Mouse (Mus musculus) liver, embryonic 13.5 days (tissue): ENCODE measurements at regions not wholly inside any gene's neighbourhood (a gene's known extent, or its start where the extent isn't known, plus 50 kb on each side); places are given as distances from the start of the nearest gene placed in this dataset.

Experiments used
- ATAC-seq: fragments of 200-750 bp; cut with Nextera tagmentation; 2 replicates; pipeline ENCODE4 v1.8.0; 2017; ENCODE audit warnings: low read depth, mild to moderate bottlenecking, moderate number of reproducible peaks, moderate library complexity
- DNase-seq: peaks from one replicate; pipeline ENCODE4 v3.0.0; 2022
- H3K27ac ChIP-seq: fragments of 300-500 bp; sonication (generic); 2 replicates; pipeline ENCODE4 v1.5.1; 2015; ENCODE audit warnings: moderate library complexity, mild to moderate bottlenecking, inconsistent platforms
- H3K27me3 ChIP-seq: fragments of 300-500 bp; sonication (generic); 2 replicates; pipeline ENCODE4 v1.6.1; 2015; ENCODE audit warnings: mild to moderate bottlenecking, inconsistent platforms
- H3K36me3 ChIP-seq: fragments of 300-500 bp; sonication (generic); 2 replicates; pipeline ENCODE4 v1.6.1; 2015; ENCODE audit warnings: mild to moderate bottlenecking, inconsistent platforms
- H3K4me1 ChIP-seq: fragments of 300-500 bp; sonication (generic); replicated peaks from 2 replicates; pipeline ENCODE4 v1.6.1; 2015; ENCODE audit warnings: inconsistent platforms
- H3K4me2 ChIP-seq: fragments of 300-500 bp; sonication (generic); 2 replicates; pipeline ENCODE4 v1.6.1; 2015; ENCODE audit warnings: inconsistent platforms, mild to moderate bottlenecking, moderate library complexity
- H3K4me3 ChIP-seq: fragments of 300-500 bp; sonication (generic); replicated peaks from 2 replicates; pipeline ENCODE4 v1.5.1; 2015; ENCODE audit warnings: mild to moderate bottlenecking, inconsistent platforms
- H3K9ac ChIP-seq: fragments of 300-500 bp; sonication (generic); 2 replicates; pipeline ENCODE4 v1.6.1; 2015; ENCODE audit warnings: mild to moderate bottlenecking, inconsistent platforms
- H3K9me3 ChIP-seq: fragments of 300-500 bp; sonication (generic); replicated peaks from 2 replicates; pipeline ENCODE4 v1.6.1; 2016; ENCODE audit warnings: inconsistent platforms
- WGBS: fragments of 180-500 bp; shearing (Covaris S2); methylation state at CpG from one replicate; pipeline ENCODE4 v1.1.7; 2015; ENCODE audit not compliant: insufficient replicate concordance; 5-methylcytosine and 5-hydroxymethylcytosine counted together

DNA sequence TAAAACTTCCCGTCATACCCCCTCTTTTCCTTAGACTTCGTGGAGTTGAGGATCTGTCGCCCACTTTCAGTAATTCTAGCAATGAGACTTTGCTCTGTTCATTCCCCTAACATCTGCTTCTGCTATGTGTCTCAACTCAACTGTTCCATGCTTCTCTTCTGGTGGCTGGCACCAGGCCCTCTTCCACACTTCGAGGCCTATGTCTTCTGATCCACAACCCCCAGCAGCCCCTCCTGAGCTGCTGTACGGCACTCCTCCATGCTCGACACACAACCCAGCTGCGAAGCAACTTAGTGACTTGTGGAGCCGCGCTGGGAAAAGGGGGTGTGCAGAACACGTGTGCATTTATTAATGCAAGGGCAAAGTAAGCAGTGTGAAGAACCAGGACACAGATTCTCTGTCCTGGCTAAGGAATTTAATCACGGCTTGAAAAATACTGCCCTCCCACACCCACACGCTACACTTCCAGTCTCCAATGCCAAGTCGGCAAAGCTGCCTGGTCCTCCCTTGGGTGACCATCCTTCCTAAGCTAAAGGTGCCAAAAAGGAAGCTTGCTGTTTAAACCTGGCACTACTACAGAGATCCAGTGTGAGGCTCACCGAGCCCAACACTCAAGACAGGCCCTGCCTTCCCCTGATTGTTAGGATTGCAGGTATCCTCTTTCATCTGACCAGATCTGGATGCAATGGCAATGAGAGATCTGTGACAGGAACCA, 220.8 kb upstream of the Cdh5 start:
- Histone ChIP-seq H3K9ac (no peak overlapping the region), H3K4me3 (no peak overlapping the region), H3K4me2 (no peak overlapping the region), H3K4me1 (no peaks in the 10 kb centered on the region), H3K36me3 (no peaks in the 10 kb centered on the region), H3K27ac (no peak overlapping the region), H3K9me3 (no peaks in the 10 kb centered on the region), H3K27me3 (no peaks in the 10 kb centered on the region)
- DNase-seq (no peak), ATAC-seq (no peak)
- WGBS, result 71% methylated on average over 14 of the region's 14 CpGs

DNA sequence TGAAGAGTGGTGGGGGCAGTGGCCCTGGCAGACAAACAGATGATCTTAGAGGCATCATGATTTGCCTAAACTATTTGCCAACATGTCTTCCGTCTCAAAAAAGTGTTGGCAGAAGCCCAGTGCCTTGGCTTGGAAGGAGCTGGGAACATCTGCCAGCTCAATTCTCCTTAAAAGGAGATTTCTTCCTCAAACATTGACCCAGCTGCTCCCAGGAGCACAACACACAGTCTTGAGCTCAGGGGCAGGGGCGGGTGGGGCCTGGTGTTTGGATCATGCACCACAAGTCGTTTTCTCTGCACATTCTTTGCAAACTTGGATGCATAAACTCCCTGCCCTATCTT, 220.3 kb upstream of the Cdh5 start:
- Histone ChIP-seq H3K4me1 (no peaks in the 10 kb centered on the region), H3K36me3 (no peaks in the 10 kb centered on the region), H3K4me3 (no peak overlapping the region), H3K4me2 (no peak overlapping the region), H3K27me3 (no peaks in the 10 kb centered on the region), H3K27ac (no peak overlapping the region), H3K9ac (no peak overlapping the region), H3K9me3 (no peaks in the 10 kb centered on the region)
- WGBS, result 56% methylated on average over 3 of the region's 3 CpGs
- DNase-seq (no peak), ATAC-seq (no peak)

DNA sequence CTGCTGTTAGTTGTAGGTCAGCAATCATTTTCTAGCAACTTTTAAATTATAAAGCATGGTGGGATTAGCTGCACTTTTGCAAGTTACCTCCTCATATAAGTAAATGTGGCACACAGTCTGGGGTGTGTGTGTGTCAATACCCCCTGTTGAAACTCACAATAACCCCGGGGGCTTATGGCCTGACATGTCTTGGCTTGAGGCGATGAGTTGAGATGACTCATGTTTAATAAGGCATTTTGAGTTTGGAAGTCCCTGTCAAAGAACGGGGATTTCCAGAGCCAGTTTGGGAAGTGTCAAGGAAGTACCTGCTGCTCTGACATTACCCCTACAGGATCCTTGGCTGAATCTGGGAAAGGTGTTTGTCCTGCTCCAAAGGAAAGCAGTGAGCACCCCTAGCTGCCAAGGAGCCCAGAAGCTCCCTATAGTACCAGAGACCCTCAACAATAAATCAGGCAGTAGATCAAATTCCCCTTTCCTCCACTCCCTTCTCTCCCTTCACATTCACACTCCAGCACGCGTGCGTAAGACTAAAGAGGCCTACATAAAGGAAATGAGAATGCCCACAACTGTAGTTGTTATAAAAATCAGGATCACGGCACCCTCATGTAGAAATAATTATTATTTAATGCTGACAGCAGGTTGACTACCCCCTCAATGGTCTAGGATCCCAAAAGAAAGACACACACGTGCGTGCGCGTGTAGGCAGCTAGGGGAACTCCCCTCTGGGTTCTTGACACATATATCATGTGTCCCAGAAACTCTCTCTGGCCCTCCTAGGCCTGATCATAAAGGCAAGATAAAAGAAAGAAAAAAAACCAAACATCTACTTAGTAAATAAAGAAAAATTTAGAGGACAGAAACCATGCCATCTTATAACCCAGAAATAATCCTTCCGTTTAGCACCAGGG, 216.3 kb upstream of the Cdh5 start:
- Histone ChIP-seq H3K27me3 (no peaks in the 10 kb centered on the region), H3K9me3 (no peaks in the 10 kb centered on the region), H3K27ac (no peak overlapping the region), H3K36me3 (no peaks in the 10 kb centered on the region), H3K4me3 (no peak overlapping the region), H3K9ac (no peak overlapping the region), H3K4me2 (no peak overlapping the region), H3K4me1 (no peaks in the 10 kb centered on the region)
- DNase-seq (no peak), ATAC-seq (no peak)
- WGBS, result 76% methylated on average over 12 of the region's 12 CpGs

DNA sequence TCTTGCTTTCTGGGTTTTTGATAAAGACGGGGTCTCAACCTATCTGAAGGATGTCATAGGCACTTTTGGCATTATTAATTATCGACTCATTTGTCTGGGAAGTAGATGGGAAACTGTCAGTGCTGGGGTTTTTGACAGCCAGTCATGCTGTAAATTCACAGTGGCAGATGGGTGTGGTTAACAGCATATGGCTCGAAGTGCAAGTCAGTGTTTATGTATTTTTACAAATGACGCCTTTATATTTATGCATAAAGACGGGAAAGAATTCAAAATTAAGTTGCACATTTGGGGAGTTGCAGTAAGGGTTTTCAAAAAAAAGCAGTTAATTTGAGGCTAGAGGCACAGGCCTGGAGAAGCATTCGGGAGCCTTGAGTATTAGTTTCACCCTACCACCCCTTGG, 206.8 kb upstream of the Cdh5 start:
- Histone ChIP-seq H3K27me3 (no peaks in the 10 kb centered on the region), H3K27ac (no peak overlapping the region), H3K4me3 (no peak overlapping the region), H3K4me1 (no peaks in the 10 kb centered on the region), H3K36me3 (no peaks in the 10 kb centered on the region), H3K4me2 (no peak overlapping the region), H3K9ac (no peak overlapping the region), H3K9me3 (no peaks in the 10 kb centered on the region)
- DNase-seq, result no peak
- WGBS, result 68% methylated on average over 6 of the region's 6 CpGs
- no peak for ATAC-seq

DNA sequence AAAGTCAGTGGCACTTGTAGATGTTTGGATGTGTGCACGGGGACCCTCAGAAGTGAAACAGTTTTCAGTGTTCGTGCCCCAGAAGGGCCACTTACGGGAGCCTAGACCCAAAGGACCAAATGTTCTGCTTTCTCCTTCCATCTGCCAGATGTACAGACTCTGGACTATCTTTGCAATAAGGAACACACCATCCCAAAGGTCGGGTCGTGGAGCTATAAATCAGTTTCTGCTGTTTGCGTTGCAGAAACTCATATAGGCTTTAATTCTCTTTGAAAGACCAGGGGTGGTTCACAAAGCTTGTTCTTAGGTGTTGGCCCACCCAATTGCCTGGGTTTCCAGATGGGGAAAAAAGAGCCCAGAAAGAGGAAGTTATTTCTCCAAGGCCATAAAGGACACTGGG, 206.3 kb upstream of the Cdh5 start:
- no peaks in the 10 kb centered on the region for H3K36me3 ChIP-seq
- H3K9ac ChIP-seq, result no peak overlapping the region
- WGBS, result 67% methylated on average over 6 of the region's 6 CpGs
- no peak overlapping the region for H3K4me2 ChIP-seq
- no peaks in the 10 kb centered on the region for H3K27me3 ChIP-seq
- no peak overlapping the region for H3K27ac ChIP-seq
- H3K4me3 ChIP-seq, result no peak overlapping the region
- DNase-seq (no peak), ATAC-seq (no peak)
- no peaks in the 10 kb centered on the region for H3K9me3 ChIP-seq
- H3K4me1 ChIP-seq, result no peaks in the 10 kb centered on the region

DNA sequence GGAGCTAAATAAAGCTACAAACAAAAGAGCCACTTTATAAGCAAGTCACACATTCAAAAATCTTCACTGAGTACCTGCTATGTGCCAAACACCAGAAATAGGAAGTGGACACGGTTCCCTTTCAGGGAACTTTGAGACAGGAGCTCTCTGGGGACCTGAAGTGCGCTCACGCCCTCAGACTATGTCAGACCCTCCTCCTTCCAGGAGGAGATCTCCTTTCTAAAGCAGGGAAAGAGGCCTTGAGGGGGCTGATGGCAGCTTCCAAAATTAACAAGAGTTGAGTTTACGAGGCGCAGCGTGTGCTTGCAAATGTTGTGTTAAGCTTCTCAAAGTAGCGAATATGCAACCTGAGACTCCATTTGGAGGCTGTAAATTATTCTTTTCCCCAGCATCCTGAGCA, 204.0 kb upstream of the Cdh5 start:
- Histone ChIP-seq H3K4me3 (no peak overlapping the region), H3K27me3 (no peaks in the 10 kb centered on the region), H3K9me3 (no peaks in the 10 kb centered on the region), H3K4me1 (no peaks in the 10 kb centered on the region), H3K36me3 (no peaks in the 10 kb centered on the region), H3K9ac (no peak overlapping the region), H3K27ac (no peak overlapping the region), H3K4me2 (no peak overlapping the region)
- DNase-seq (no peak), ATAC-seq (no peak)
- WGBS, result 60% methylated on average over 7 of the region's 7 CpGs

DNA sequence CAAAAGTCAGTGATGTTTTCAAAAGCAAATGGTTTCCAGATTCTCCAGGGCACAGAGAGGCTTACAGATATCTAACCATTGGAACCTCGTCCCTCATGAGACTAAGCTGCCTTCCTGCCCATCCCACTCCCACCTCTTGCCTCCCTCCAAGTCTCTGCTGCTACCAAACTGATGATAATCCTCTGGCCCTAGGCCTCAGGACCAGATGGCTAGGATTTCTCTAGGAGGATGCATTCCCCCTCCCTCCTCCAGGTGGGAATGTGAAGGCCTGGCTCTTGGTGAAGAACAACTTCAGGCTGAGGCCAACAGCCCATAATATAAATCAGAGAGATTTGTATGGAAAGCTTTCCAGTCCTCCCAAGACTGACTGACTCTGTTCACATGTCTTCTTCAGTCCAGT, 198.9 kb upstream of the Cdh5 start:
- WGBS, result 38% methylated on average over 1 of the region's 1 CpGs
- ATAC-seq (no peak), DNase-seq (no peak)
- Histone ChIP-seq H3K27ac (no peak overlapping the region), H3K4me3 (no peak overlapping the region), H3K9me3 (no peaks in the 10 kb centered on the region), H3K27me3 (no peaks in the 10 kb centered on the region), H3K9ac (no peak overlapping the region), H3K36me3 (no peaks in the 10 kb centered on the region), H3K4me1 (no peaks in the 10 kb centered on the region), H3K4me2 (no peak overlapping the region)

GRCm38 (mm10) chr8:103903635-103904034, 197.8 kb upstream of the Cdh5 start:
- no peak overlapping the region for H3K9ac ChIP-seq
- no peak overlapping the region for H3K4me3 ChIP-seq
- H3K36me3 ChIP-seq, result no peaks in the 10 kb centered on the region
- DNase-seq (no peak), ATAC-seq (no peak)
- WGBS, result 67% methylated on average over 5 of the region's 5 CpGs
- H3K4me2 ChIP-seq, result no peak overlapping the region
- H3K27me3 ChIP-seq, result no peaks in the 10 kb centered on the region
- no peaks in the 10 kb centered on the region for H3K9me3 ChIP-seq
- no peak overlapping the region for H3K27ac ChIP-seq
- H3K4me1 ChIP-seq, result no peaks in the 10 kb centered on the region

DNA sequence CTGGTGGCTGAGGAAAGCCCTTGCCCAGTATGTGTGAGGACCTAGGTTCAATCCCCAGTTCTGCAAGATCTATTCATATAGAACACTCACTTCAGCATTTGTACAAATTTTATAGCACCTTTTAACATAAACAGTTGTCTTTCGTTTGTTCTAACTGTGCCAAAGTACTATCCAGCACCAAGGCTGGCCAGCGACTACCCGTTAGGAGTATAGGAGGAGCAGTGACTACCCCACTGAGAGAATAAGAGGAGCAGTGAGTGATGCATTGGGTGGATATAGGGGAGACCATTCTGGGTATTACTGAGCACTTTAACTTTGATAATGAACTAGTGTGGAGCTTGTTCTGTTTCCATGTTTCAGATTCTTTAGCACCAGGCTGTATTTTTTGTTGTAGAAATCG, 193.8 kb upstream of the Cdh5 start:
- 57% methylated on average over 4 of the region's 4 CpGs for WGBS
- no peaks in the 10 kb centered on the region for H3K4me1 ChIP-seq
- no peak overlapping the region for H3K9ac ChIP-seq
- H3K27ac ChIP-seq, result no peak overlapping the region
- H3K36me3 ChIP-seq, result no peaks in the 10 kb centered on the region
- H3K27me3 ChIP-seq, result no peaks in the 10 kb centered on the region
- H3K4me3 ChIP-seq, result no peak overlapping the region
- no peaks in the 10 kb centered on the region for H3K9me3 ChIP-seq
- no peak for ATAC-seq
- H3K4me2 ChIP-seq, result no peak overlapping the region
- DNase-seq, result no peak

GRCm38 (mm10) chr8:103911287-103912015, 190.0 kb upstream of the Cdh5 start:
- no peaks in the 10 kb centered on the region for H3K9me3 ChIP-seq
- no peak for ATAC-seq
- WGBS, result 56% methylated on average over 2 of the region's 2 CpGs

GRCm38 (mm10) chr8:103912983-103913926, 188.2 kb upstream of the Cdh5 start:
- WGBS, result 72% methylated on average over 9 of the region's 9 CpGs
- no peak overlapping the region for H3K4me3 ChIP-seq
- no peaks in the 10 kb centered on the region for H3K36me3 ChIP-seq
- DNase-seq (no peak), ATAC-seq (no peak)
- no peaks in the 10 kb centered on the region for H3K4me1 ChIP-seq
- no peak overlapping the region for H3K27ac ChIP-seq
- H3K9me3 ChIP-seq, result no peaks in the 10 kb centered on the region
- H3K27me3 ChIP-seq, result no peaks in the 10 kb centered on the region
- H3K4me2 ChIP-seq, result no peak overlapping the region
- H3K9ac ChIP-seq, result no peak overlapping the region

More at GRCm38 (mm10) chr8:103911287-103912015, 190.0 kb upstream of the Cdh5 start:
- Histone ChIP-seq H3K4me2 (no peak overlapping the region), H3K36me3 (no peaks in the 10 kb centered on the region), H3K4me3 (no peak overlapping the region), H3K27ac (no peak overlapping the region), H3K27me3 (no peaks in the 10 kb centered on the region), H3K9ac (no peak overlapping the region), H3K4me1 (no peaks in the 10 kb centered on the region)
- DNase-seq, result no peak
